Mouse (Mus musculus): Measurements from ENCODE around the gene Polr3g. TPM values are rescaled to one million over a fixed set of nuclear protein-coding genes. Genes with fewer than 3 reads are reported as not detected.
"Not testable (repeated sequence)": the region's sequence is repeated elsewhere in the genome, so short reads cannot be mapped to it uniquely, and the experiment has no call there.

Gene Polr3g
- total RNA-seq, 4 experiments from 2014 or later: 3.2 to 6.2 (median 5.1) TPM

DNA sequence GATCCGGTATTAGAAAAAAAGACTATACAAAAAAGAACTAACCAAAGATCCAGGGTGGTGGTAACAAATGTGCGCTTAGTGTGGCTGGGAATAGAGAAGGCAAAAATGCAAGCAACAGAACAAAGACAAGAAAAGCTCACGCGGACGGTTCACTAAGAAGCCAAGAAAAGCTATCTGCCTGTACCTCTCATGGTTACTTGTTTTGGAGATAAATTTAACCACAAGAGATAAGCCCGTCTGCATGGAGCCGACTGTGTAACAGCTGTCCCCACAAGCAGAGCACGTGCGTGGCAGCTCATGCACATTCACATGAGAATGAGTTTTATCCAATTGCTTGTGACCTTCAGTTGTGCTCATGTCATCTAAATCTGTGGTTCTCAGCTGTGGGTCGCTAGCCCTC lies 20.3 kb downstream of the Polr3g start:
- DNase-seq (ENCODE audit: low spot score in 2 of 2): no peak

DNA sequence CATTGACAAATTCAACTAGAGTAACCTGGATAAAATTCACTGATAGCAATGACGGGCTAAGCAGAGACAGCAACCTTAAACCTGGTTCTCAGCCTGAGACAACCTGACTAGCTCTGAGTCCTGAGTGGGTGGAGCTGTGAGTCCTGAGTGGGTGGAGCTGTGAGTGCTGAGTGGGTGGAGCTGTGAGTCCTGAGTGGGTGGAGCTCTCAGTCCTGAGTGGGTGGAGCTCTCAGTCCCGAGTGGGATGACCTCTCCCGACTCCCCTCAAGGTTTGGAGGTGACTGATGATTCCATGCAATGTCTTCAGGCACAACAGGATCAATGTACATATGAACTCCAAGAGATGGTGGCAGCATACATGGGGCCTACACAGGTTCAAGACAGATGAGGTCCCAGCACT lies 21.2 kb downstream of the Polr3g start:
- no peak for DNase-seq (ENCODE audit: low spot score in 2 of 2)

DNA sequence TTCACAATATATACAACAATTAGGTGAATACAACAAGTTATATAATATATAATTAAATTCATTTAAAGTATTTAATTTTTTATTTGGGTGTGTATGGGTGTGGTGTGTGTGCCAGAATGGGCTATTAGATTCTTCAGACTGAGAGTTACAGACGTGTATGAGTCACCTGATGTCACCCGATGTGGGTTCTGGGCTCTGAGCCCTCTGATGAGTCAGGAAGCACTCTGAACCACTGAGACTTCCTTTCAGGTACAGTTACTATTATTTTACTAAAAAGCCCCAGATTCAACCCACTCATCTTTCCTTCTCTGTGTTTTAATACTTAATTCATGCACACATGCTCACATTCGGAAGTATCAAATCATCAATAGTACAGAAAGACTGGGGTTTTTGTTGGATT lies 25.9 kb downstream of the Polr3g start:
- DNase-seq (ENCODE audit: low spot score in 2 of 2): no peak

DNA sequence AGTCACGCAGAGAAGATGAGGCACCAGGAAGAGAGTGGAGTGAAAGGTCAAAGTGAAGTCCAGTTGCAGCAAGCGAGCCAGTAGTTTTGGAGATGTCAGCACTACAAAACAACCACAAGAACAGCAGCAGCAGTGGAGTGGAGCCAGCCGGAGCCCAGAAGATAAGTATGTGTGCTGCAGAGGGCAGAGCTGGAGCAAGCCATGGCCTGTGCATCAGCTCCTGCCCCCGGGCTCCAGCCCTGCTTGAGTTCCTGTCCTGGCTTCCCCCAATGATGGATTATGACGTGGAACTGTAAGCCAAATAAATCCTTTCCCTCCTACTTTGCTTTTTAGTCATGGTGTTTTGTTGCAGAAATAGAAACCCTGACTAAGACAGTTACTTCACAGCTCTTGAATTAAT lies 26.6 kb downstream of the Polr3g start:
- no peak for DNase-seq (ENCODE audit: low spot score in 2 of 2)

DNA sequence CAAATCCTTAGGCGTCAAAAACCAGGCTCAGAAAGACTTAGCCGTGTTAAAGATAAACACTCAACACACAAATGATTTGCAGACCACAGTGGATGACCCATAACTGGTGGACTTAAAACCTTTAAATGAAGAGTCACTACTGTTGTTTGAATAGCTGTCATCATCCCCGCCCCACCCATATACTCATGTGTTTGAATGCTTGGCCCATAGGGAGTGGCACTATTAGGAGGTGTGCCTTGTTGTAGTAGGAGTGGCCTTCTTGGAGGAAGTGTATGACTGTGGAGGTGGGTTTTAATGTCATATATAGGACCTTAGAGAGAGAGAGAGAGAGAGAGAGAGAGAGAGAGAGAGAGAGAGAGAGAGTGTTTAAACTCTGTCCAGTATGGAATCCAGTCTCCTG lies 27.7 kb downstream of the Polr3g start:
- no peak for DNase-seq (ENCODE audit: low spot score in 2 of 2)

DNA sequence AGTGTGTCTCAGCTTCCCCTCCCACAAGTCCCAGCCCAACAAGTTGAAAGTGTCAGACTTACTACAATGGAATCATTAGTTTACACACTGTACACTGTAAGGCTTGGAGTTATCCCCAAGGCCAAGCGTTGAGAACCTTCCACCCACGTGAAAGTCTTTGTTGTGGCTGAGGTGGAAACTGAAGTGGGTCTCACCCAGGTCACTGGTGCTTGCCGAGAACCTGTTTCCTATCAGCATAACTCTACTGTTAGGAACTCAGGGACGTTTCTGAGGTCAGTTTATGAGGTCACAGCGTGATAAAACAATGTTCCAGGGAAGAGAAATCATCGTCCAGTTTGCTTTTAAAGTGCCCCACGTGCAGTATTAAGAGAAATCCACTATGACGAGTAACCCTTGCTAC lies 35.5 kb downstream of the Polr3g start:
- no peak for DNase-seq (ENCODE audit: low spot score in 2 of 2)

DNA sequence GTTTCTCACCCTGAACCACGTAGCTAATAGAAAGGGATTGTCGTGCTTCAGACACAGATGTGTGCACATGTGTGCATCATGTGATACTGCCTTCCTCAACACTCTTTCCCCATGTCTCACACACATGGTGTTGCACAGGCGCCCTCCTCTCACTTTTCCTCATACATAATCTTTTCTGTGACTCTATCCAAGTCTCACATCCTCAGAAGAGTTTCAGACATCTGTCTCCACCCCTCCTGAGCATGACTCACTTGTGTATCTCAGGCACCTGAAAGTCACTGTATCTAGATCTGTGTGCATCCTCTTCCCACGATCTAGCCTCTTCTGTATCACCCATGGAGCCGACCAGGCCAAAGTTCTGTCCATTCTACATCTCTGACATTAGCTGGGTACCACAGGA lies 43.1 kb downstream of the Polr3g start:
- no peak for DNase-seq (ENCODE audit: low spot score in 2 of 2)

DNA sequence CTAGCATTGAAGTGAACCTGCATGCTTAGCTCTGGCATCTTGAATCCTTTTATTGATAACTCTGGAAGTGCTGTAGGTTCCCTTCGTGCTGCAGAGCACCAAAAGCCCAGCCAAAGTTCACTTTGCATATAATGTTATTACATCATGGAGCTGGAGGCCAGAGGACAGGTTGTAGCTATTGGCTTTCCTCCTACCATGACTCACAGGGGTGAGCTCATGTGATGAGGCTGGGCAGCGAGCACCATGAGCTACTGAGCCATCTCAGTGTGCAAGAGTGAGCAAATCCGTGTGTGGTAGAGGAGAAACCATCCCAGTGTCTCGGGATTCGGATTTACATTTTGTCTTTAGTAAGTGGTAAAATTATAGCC lies 46.5 kb downstream of the Polr3g start:
- DNase-seq (ENCODE audit: low spot score in 2 of 2): no peak

DNA sequence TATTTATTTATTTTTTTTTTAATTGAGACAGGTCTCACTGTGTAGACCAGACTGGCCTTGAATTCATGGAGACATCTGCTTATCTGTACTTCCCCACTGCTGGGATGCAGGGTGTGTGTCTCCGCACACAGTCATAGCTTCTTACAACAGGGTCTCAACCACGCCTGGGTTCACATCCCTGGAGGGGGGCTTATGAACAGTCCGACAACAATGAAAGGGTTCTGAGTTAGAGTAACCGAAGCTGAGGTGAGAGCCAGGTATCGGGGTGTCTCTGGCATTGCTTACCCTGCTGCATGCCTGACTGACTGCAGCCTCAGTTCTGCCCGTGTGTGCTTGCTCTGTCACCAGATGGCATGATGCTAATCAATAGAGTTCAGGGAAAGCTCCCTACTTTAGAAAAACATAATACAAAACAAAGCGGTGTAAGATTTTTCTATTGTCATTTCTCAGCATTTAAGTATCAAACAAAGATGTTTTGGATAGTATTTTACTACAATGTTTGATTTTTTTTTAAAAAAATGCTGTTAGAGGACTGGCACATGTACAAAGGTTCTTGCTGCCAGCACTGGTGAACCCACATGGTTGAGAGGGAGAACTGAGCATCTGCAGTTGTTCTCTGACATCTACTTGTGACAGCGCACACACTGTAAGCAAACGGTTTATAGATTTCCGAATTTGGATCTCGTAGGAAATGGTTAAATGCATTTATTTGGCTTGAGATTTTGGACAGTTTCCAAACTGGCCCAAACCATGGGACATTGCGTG lies 47.1 kb downstream of the Polr3g start:
- no peak for DNase-seq (ENCODE audit: low spot score in 2 of 2)

DNA sequence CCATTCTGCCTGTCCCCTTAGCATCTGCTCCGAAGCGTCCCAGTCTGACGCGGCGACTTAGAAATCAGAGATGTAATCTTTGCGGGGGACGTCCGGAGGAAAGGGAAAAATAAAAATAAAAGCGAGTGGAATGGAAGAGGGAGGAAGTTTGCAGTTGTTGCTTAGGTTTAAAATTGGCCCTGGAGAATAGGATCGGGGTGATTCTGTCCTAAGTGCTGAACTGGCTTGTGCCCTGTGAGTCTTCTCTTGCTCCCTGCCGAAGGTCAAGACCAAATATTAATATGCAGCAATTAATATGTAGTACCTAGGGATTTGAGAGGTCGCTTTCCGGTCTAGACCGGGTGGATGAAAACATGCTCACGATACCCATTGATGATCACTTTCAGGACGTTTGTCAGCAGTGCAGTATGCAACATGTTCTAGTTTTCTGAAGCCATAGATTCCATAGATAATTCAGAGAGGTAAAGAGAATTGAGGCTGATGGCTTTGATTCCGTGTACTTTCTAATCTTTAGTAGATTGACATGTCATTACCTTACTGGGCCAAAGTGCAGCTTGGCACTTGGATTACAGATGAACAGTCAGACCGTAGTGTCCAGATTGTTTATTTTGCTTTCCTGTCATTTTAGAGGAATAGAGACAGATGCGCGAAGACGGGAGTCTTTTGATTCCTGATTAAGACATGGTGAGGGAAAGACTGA lies 52.6 kb downstream of the Polr3g start:
- no peak for DNase-seq (ENCODE audit: low spot score in 2 of 2)

DNA sequence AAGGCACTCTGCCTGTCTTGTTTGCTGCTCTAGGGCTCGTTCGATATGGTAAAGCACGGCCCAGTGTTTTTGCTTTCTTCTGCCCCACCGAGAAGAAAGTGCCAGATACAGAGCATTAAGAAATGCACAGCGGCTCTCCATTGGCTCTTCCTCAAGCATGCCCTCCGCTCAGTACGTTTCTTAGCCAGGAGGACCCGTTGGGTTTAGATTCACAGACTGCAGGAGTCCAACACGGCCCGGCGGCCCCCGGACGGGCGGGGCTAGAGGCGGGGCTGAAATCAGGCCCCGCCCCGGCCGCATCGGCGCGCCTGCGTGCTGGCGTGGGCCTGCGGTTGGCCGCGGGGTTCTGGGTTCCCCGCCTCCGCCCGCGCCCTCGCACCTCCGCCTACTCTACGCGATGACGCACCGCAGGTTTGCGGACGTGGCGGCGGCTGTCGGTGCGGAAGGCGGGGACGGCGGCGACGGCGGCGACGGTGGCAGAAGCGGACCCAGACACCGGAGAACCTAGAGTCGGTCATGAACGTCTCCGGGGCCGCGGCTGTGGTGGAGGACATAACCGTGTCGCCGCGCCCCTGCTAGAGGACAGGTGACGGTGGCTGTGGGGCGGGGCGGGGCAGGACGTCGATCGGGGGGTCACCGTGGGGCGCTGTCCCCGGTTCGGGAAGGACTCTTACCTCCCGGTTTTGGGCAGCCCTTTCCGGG lies 53.3 kb downstream of the Polr3g start, which contains the start of gene Lysmd3:
Gene Lysmd3, plus strand, starts transcription at position 313 of the 702 bp plus-strand sequence.
- DNase-seq (ENCODE audit: low spot score in 2 of 2): peak; percentile 87 to 90

DNA sequence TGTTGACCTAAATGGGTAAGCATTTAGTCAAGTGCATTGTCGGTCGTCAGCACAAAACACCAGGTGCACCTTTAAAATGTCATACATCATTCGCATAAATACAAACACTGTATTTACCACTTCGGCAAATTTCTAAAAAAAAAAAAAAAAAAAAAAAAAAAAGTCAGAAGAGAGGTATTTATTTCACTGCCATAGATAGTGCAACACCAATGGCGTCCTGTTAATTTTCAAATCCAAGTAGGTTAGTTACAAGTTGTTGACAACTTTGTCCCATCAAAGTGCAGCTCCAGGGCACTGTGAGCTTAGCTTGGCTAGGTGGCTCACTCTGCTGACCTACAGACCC lies 53.8 kb downstream of the Polr3g start:
- DNase-seq (ENCODE audit: low spot score in 2 of 2): no peak

DNA sequence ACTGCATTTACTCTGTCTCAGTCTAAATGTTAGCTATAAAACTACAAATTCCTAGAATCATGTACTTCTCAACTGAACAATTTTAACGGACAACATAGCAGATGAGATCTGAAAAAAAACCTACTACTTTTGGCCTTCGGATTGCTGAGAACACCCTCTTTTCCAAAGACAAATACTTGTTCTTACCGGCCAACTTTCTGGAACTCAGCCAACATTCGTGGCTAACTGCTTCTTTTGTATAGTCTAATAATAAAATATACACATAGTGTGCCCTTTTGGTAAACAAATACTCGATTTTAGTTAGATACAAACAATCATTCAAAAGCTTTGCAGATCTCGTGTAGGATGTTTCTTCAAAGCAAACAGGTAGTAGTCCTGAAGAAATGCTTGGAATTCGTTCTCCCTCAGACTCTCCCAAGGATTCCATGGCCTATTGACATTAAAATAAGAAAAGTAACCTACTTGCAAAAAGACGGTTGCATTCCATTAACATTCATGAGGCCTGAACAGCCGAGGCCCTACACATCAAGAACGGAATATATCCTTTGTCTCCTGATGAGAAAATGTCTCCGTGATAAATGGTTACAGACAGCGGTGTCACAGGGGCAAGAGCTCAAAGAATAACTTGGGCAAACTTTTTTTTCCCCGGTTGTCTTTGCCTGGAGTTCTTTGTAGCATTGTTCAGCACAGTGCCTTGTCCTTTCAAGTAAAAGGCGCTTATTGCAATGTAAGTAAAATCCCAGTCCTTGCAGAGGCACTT lies 54.5 kb downstream of the Polr3g start:
- DNase-seq (ENCODE audit: low spot score in 2 of 2): no peak

DNA sequence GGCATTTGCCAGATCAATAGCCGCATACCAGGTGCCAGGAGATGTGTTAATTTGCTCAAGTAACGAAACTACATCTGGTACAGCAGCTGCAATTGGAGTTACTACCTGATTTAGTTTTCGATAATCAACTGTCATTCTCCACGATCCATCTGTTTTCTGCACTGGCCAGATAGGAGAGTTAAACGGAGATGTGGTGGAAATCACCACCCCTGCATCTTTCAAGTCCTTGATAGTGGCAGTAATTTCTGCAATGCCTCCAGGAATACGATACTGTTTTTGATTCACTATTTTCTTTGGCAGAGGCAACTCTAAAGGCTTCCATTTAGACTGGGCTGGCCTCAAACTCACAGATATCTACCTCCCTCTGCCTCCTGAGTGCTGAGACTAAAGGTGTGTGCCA lies 60.4 kb downstream of the Polr3g start:
- not testable (repeated sequence) for DNase-seq (ENCODE audit: low spot score in 2 of 2)

DNA sequence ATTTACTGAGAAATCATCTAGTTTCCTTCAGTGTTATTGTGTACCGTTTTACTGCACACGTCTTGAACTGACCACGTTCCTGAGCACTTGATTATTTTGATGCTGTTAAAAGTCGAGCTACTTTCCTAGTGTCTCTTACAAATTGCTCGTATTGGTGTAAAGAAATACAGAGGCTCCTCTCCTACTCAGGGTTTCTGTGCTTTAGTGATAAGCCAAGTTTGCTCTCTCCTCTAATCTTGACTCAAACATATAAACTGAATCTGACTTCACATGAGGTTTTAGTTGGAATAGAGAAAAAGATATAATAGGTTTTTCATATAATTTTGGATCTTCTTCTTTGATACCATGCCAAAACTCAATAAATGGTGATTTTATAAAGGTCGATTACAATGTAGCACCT lies 64.5 kb downstream of the Polr3g start:
- DNase-seq (ENCODE audit: low spot score in 2 of 2): no peak

DNA sequence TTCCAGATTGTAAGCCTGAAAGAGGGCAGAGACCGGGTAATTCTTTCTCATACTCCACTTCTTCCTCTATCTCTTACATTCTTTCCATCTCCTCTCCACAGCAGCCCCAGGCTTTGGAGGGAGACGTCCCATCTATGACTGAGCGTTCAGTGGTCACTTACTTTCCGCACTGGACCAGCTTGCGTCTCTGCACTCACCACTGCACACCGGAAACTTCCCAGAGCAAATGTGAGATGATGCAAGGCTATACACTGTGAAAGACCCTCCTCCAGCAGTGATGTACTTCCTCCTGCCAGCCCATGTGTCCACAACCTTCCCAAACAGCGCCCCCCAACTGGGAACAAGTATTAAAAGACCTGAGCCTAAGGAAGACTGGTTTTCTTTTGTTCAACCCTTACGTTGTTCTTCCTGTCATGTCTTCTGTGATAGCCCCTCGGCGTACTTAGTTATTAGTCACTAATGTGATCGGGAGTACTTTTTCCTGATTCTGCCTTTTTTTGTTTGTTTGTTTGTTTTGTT lies 66.7 kb downstream of the Polr3g start:
- no peak for DNase-seq (ENCODE audit: low spot score in 2 of 2)

DNA sequence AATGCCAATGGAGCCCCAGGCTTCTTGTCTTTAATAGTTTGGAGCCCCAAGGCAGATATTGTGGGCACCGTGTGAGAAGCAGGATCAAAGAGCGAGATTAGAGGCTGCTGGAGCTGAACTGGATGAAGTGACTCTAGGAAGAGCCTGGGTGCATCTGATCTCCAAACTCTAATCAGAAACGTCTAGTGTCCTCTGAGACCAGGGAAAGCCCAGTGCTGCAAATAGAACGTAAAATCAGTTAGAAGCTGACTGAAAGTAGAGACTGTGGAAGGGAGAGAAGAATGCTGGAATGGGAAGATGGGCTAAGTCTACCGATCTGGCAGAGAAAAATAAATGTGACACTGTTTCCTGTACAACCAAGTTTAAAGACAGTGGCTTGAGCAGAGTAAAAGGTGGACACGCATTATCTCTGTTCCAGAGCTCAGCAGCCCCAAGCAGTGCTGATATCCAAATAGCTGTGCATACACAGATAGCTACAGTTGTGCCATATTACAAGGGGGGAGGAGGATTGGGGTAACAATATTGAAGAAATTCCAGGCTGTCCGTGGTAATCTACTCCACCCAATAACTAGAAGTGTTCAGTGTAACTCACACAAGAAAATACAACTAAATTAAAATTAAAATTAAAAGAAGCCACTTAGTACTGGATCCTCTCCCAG lies 68.2 kb downstream of the Polr3g start:
- no peak for DNase-seq (ENCODE audit: low spot score in 2 of 2)

DNA sequence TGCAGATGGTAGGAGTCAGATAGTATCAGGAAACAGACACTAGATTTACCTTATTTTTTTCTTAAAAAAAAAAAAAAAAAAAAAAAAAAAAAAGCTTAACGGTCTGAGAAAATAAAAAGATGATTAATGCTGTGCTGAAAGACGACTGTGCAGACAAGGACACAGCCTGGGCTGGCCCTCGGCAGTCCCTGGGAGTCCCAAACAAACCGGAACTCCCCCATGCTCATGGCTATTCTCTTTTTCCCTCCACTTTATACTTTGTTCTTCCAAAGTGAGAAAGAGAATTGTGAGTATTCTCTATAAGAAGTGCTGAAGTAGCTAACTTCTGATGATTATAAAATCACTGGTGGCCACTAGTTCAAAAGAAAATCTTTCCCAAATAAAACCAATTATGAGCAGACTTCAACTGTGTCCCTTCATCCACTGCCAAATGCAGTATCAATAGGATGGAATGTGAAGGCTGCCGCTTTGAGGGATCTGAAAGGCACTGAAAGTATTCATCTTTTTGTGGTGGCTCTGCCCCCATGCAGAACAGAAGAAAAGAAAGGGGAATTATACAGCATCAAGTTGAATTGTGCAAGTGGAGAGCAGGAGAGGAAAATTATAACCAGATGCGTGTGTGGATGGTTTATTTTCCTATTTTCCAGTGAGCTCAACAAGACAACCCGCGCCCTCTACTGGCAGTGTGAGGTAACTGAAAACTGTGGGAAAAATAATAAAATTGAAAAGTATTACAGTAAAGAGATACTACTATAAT lies 69.3 kb downstream of the Polr3g start:
- no peak for DNase-seq (ENCODE audit: low spot score in 2 of 2)

DNA sequence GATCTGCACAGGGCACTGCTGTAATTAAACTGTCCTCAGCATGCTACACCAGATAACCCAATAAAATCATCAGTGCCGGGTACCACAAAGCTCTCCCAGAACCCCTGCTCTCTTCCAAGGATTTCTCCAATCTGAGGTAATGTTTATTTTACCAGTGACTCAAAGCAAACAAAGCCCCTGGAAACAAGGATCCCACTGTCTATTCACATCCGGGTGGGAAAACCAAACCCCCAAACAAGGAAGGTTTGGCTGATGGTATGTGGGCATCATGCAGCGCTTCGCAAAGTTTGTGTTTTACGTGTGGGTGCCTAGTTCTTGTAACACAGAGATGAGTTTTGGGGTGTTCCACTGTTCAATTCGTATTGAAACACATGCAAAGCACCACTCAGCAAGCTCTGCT lies 69.9 kb downstream of the Polr3g start:
- no peak for DNase-seq (ENCODE audit: low spot score in 2 of 2)

DNA sequence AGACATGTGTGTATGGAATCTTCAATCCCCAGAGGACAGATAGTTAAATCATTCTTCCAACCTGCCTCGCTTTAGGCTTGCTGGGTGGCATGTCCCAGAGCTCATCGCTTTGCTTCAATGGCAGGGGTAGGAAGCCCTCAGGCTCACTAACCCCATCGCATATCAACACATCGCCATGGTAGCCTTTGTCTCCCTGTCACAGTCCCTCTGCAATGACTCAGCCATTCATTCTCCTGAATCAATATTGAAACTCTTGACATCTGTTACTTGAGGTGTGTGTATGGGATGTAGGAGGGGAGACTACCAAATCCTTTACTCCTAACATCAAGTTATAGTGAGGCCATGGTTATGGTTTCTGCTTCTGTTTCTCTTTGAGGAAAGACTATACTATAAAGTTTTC lies 71.2 kb downstream of the Polr3g start:
- DNase-seq (ENCODE audit: low spot score in 2 of 2): no peak
